Mouse (Mus musculus): Measurements from ENCODE around the gene Ctnnd1. TPM values are rescaled to one million over a fixed set of nuclear protein-coding genes. Genes with fewer than 3 reads are reported as not detected.
A peak's percentile ranks its signal among the peaks of the same experiment; 100 is the strongest.

The Ctnnd1 gene
- polyA plus RNA-seq, 1 experiment from 2014 or later: 52.7 TPM

DNA sequence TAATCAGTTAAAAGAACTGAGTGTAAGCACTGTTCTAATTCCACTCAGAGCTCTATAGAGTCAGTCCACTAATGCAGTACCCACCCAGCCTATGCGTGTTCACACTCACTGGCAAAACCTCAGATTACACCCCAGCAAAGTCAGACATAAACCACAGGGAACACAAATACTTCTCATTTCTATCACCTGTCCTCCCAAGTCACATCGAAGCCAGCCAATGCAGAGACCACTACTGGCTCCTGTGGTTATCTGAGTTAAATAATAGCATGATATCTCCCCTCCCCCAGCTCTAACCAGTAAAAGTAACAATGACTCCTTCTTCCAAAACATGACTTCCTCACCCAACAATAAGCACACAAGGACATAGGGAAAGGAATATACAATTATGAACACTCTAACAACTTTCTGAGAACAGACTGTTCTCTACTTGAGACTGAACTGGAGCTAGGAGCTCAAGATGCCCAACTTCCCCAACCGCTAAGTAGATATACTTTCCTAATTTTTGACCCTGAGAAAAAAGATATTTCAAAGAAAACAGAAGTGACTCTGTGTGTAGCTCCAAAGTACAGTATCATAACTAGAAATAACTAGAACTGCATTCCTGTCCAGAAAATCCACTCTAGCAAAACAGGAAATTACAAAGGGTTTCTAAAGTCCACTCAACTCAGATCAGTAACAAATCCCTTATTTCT lies 27.0 kb downstream of the Ctnnd1 start:
- WGBS: 91% methylated on average over 3 of the region's 3 CpGs
- Histone ChIP-seq H3K4me3 (no peak overlapping the region), H3K27me3 (no peaks in the 10 kb centered on the region), H3K9me3 (no peaks in the 10 kb centered on the region), H3K36me3 (peaks cover 36% of the 10 kb centered on the region), H3K4me2 (no peak overlapping the region), H3K4me1 (0 out of 2 replicates have a peak, but pooled peaks cover 5% of the 10 kb centered on the region), H3K27ac (no peak overlapping the region), H3K9ac (no peak overlapping the region)
- no peak for ATAC-seq (ENCODE audit: insufficient number of reproducible peaks, low FRiP score, low TSS enrichment, low read depth)

DNA sequence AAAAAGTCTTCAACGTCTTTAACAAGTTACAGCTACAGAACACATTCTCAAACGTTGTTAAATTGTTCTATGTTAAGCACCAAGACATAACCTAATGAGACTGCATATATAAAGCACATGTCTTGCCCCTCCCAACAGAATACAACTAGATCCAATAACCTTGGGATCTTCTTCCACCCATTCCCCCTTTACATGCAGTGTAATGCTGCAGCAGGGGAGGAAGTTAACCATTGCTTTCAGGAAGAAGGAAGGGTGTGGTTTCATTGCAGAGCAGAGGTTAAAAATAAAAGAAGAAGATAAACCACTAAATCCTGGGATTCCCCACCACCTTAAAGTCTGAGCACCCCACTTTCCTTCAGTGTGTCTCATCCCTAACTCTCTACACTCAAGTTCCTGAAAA lies 27.9 kb downstream of the Ctnnd1 start:
- 72% methylated on average over 2 of the region's 2 CpGs for WGBS
- H3K9me3 ChIP-seq: no peaks in the 10 kb centered on the region
- no peaks in the 10 kb centered on the region for H3K27me3 ChIP-seq
- no peak overlapping the region for H3K4me2 ChIP-seq
- H3K36me3 ChIP-seq: peaks cover 37% of the 10 kb centered on the region
- no peak overlapping the region for H3K9ac ChIP-seq
- no peak overlapping the region for H3K4me3 ChIP-seq
- no peak overlapping the region for H3K27ac ChIP-seq
- H3K4me1 ChIP-seq: 0 out of 2 replicates have a peak, but pooled peaks cover 5% of the 10 kb centered on the region
- ATAC-seq (ENCODE audit: insufficient number of reproducible peaks, low FRiP score, low TSS enrichment, low read depth): no peak

DNA sequence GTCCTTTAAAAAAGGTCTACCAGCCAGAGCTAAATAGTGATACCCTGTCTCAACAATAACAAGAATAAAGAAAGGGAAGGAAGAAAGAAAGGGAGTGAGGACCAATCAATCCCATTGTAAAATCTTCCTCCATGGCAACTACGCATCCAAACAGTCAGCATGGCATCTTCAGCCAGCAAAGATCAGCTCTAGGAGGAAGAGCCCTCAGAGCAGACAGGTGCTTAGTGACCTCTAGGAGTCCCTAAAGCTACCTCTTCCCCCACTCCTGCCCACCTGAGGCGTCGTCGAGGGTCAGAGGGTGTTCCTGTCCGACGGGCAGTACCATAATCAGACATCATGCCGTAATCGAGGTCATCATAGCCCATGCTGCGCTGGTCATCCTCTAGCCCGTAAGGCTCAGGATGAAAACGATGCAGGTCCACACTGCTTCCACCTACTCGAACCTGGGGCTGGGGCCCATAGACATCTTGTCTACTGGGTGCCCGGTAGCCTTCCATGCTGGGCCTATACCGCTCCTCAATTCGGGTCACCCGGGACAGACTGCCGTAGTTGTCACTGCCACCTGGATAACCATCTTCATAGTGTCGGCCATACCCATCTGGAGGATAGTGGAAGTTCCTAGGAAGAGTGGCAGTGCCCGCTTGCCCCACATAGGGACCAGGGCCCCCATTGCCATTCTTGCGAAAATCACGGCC lies 30.8 kb downstream of the Ctnnd1 start:
- no peaks in the 10 kb centered on the region for H3K27me3 ChIP-seq
- H3K4me3 ChIP-seq: no peak overlapping the region
- H3K36me3 ChIP-seq: peaks cover 63% of the 10 kb centered on the region
- no peak overlapping the region for H3K9ac ChIP-seq
- WGBS: 93% methylated on average over 21 of the region's 21 CpGs
- no peak overlapping the region for H3K4me2 ChIP-seq
- no peak overlapping the region for H3K27ac ChIP-seq
- H3K4me1 ChIP-seq: 0 out of 2 replicates have a peak, but pooled peaks cover 3% of the 10 kb centered on the region
- H3K9me3 ChIP-seq: no peaks in the 10 kb centered on the region
- no peak for ATAC-seq (ENCODE audit: insufficient number of reproducible peaks, low FRiP score, low TSS enrichment, low read depth)

DNA sequence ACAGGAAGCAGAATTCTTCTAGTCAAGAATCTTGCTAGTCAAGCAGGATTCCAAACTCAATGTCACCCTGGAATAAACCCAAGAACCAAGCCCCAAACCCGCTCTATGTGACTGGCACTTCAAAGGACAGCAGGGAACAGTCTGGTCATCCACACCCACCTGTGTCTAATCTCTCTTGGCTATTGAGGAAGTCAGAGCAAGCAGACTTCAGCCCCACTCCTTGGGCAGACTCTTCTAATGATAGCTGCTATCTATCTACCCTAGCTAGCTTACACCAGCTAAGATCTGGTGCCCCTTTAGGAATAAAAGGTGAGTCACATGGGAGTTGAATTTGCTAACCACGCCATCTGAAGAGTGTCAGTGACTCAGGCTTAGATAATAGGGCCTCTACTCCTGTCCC lies 31.7 kb downstream of the Ctnnd1 start:
- Histone ChIP-seq H3K4me1 (no peaks in the 10 kb centered on the region), H3K9me3 (no peaks in the 10 kb centered on the region), H3K27me3 (no peaks in the 10 kb centered on the region), H3K27ac (peak overlapping the region; percentile 47), H3K9ac (no peak overlapping the region), H3K36me3 (peaks cover 64% of the 10 kb centered on the region), H3K4me3 (no peak overlapping the region), H3K4me2 (no peak overlapping the region)
- no peak for ATAC-seq (ENCODE audit: insufficient number of reproducible peaks, low FRiP score, low TSS enrichment, low read depth)
- 81% methylated on average over 2 of the region's 2 CpGs for WGBS

DNA sequence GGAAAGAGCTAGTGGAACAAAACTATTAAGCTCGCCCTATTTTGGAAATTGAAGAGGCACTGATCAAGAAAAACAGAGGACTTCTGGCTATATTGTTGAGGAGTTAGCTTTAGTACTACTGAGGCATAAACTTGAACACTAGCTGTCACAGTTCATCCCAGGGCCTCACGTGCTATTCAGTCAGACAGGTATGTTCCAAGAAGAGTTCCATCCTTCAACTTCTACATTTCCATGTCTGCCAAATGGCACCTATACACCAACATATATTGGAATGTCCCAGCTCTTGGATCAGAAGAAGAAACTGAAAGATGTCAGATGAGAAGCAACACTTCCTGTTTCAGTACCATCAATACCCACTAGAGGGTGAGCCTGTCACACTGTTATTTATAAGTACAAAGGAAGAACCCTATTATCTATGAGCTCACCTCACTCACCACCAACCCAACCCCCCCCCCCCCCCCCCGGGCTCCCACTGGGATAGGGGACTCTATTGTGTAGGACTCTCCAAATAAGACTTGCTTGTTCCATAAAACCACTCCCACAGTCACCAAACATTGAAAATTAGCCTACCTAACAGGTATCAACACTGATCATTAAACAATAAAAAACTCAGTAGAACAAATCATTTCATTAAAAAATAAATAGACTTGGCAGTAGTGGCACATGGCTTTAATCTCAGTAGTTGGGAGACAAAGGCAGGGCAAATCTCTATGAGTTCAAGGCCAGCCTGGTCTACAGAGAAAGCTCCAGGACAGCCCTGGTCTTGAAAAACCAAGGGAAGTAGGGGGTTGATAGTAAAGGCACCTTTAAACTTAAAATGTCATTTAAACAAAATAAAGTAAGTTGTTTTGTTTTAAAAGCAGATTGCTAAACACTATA lies 32.7 kb downstream of the Ctnnd1 start:
- Histone ChIP-seq H3K36me3 (peaks cover 74% of the 10 kb centered on the region), H3K9me3 (no peaks in the 10 kb centered on the region), H3K9ac (no peak overlapping the region), H3K27ac (no peak overlapping the region), H3K4me2 (no peak overlapping the region), H3K4me1 (no peaks in the 10 kb centered on the region), H3K4me3 (no peak overlapping the region), H3K27me3 (no peaks in the 10 kb centered on the region)
- ATAC-seq (ENCODE audit: insufficient number of reproducible peaks, low FRiP score, low TSS enrichment, low read depth): no peak
- 82% methylated on average over 3 of the region's 3 CpGs for WGBS

DNA sequence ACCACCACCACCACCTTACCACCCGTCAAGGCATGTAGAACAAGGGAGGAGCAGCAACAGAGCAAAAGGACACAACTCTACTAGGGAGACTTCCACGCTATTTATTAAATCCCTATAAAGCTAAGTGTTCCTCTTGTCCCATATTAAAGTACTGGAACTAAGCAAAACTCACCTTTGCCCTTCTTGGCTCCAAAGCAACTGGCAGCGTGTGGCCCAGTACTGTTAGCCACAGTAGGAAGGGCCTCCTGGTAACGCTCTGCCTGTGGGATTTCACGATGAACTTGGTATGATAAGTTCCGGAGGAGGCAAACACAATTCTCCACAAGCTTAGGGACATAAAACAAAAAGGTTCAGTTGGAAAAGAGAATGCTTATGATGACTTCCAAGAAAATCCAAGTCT lies 37.8 kb downstream of the Ctnnd1 start:
- H3K4me2 ChIP-seq: no peak overlapping the region

DNA sequence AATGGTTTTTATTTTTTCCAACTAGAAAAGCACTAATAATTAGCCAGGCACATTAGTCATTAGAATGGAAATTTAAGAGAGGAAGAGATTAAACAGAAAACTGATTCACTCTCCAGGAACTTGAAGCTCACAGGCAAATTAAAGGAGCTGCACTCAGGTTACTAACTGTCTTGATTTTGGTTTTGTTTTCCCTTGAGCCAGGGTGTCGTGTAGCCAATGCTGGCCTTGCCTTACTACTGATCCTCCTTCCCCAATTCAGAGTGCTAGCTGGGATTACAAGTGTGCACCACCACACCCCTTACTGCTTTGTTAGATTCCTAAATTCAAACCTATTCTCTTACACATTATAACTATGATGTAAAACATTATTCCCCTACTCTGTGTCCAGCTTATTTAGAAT lies 42.7 kb downstream of the Ctnnd1 start:
- 91% methylated on average over 1 of the region's 1 CpGs for WGBS
- H3K36me3 ChIP-seq: peaks cover 86% of the 10 kb centered on the region
- ATAC-seq (ENCODE audit: insufficient number of reproducible peaks, low FRiP score, low TSS enrichment, low read depth): no peak

More for the DNA sequence above, 37.8 kb downstream of the Ctnnd1 start:
- no peaks in the 10 kb centered on the region for H3K27me3 ChIP-seq
- no peak overlapping the region for H3K9ac ChIP-seq
- no peak overlapping the region for H3K4me3 ChIP-seq
- no peak for ATAC-seq (ENCODE audit: insufficient number of reproducible peaks, low FRiP score, low TSS enrichment, low read depth)
- 96% methylated on average over 6 of the region's 6 CpGs for WGBS
- no peaks in the 10 kb centered on the region for H3K4me1 ChIP-seq
- no peak overlapping the region for H3K27ac ChIP-seq
- peaks cover 88% of the 10 kb centered on the region for H3K36me3 ChIP-seq
- no peaks in the 10 kb centered on the region for H3K9me3 ChIP-seq

DNA sequence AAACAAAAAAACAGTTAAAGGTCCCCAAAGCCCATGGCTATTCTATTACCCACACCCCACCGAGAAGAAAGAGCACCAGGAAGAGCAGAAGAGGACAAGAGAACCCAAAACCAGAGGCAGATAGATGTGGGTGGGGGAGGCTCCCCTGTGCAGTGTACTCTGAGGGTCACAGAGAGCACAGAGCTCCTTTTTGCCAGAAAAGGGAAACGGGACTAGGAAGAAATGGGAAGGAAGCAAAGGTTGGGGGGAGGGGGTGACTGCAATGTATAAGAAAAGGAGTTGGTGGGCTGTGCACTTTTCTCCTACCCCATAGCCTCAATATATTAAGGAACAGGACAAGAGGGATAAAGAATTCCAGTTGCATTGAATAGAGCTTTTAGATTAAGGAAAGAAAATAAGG lies 49.6 kb downstream of the Ctnnd1 start:
- no peak overlapping the region for H3K9ac ChIP-seq
- H3K4me2 ChIP-seq: no peak overlapping the region
- H3K4me1 ChIP-seq: no peaks in the 10 kb centered on the region
- no peaks in the 10 kb centered on the region for H3K9me3 ChIP-seq
- H3K27me3 ChIP-seq: no peaks in the 10 kb centered on the region
- H3K4me3 ChIP-seq: no peak overlapping the region
- peaks cover 76% of the 10 kb centered on the region for H3K36me3 ChIP-seq
- WGBS: 65% methylated on average over 2 of the region's 2 CpGs
- ATAC-seq (ENCODE audit: insufficient number of reproducible peaks, low FRiP score, low TSS enrichment, low read depth): no peak
- no peak overlapping the region for H3K27ac ChIP-seq

More for the DNA sequence above, 42.7 kb downstream of the Ctnnd1 start:
- Histone ChIP-seq H3K27ac (no peak overlapping the region), H3K4me3 (no peak overlapping the region), H3K9ac (no peak overlapping the region), H3K9me3 (no peaks in the 10 kb centered on the region), H3K4me2 (no peak overlapping the region), H3K4me1 (no peaks in the 10 kb centered on the region), H3K27me3 (no peaks in the 10 kb centered on the region)

DNA sequence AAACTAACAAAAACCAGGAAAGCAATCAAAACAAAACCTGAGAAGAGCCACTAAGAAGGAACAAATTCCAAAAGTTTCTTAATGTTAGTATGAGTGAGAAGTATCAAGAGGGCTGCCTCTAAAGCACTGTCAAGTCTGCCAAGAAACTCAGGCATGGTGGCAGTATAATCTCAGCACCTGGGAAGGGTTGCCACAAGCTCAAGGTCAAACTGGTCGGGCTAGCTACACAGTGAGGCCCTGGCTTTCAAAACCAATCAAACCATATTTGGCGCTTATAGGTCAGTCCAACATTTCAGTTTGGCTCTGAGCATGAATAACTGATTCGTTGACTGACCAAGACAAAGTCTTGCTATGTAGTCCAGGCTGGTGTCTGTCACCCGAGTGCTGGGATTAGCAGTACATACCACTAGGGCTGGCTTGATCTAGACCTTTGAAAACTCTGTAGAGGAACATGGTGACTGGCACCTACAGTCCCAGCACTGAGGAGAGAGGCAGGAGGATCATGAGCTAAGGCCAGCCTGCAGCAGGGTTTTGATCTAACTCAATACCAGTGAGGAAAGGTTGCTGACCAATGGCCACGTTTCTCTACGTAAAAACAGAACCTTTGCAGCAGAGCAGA lies 51.2 kb downstream of the Ctnnd1 start:
- ATAC-seq (ENCODE audit: insufficient number of reproducible peaks, low FRiP score, low TSS enrichment, low read depth): no peak
- H3K4me1 ChIP-seq: no peaks in the 10 kb centered on the region
- no peak overlapping the region for H3K4me3 ChIP-seq
- WGBS: 92% methylated on average over 6 of the region's 6 CpGs
- H3K4me2 ChIP-seq: no peak overlapping the region
- no peaks in the 10 kb centered on the region for H3K27me3 ChIP-seq
- peaks cover 64% of the 10 kb centered on the region for H3K36me3 ChIP-seq
- no peak overlapping the region for H3K27ac ChIP-seq
- H3K9ac ChIP-seq: no peak overlapping the region
- no peaks in the 10 kb centered on the region for H3K9me3 ChIP-seq

DNA sequence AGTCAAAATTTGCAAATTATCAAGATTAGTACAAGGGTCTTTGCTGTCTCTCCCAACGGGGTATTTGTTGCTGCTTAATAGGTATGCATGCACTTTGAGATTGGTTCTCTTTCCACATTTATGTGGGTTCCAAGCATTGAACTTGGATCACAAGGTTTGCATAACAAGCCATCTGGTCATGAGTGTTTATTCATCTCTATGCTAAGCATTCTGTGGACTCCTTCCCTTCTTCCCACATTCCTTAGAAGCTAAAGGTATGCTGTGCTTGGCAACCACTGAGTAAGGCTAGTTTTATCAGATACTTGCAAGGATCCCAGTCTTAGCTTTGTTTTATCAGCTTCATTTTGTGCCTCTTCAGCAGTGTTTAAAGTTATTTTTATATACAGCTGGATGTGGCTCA lies 53.4 kb downstream of the Ctnnd1 start:
- Histone ChIP-seq H3K36me3 (peaks cover 54% of the 10 kb centered on the region), H3K4me3 (no peak overlapping the region), H3K27me3 (no peaks in the 10 kb centered on the region), H3K27ac (no peak overlapping the region), H3K9ac (no peak overlapping the region), H3K4me1 (no peaks in the 10 kb centered on the region), H3K9me3 (no peaks in the 10 kb centered on the region), H3K4me2 (no peak overlapping the region)
- ATAC-seq (ENCODE audit: insufficient number of reproducible peaks, low FRiP score, low TSS enrichment, low read depth): no peak
- WGBS: 71% methylated on average over 1 of the region's 1 CpGs

DNA sequence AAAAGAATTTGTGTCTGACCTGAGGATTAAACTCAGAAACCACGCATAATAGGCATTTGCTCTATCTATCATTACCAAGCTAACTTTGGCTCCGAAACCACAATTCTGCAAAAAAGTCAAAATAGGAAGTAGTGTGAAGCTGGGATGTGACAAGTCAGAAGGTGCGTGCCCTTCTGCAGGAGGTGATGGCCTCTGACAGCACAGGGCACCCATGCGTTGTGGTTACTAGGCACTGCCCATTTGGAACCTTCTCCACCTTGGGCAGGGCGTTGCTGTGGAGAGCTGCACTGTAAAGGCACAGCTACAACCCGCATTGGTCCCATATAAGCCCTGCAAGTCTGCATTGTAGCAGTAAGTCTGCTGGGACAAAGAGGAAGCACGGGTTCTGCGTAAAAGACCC lies 57.8 kb downstream of the Ctnnd1 start:
- H3K27me3 ChIP-seq: no peaks in the 10 kb centered on the region
- no peak overlapping the region for H3K27ac ChIP-seq
- no peak overlapping the region for H3K4me2 ChIP-seq
- ATAC-seq (ENCODE audit: insufficient number of reproducible peaks, low FRiP score, low TSS enrichment, low read depth): no peak
- H3K36me3 ChIP-seq: peaks cover 31% of the 10 kb centered on the region
- no peaks in the 10 kb centered on the region for H3K9me3 ChIP-seq
- WGBS: 91% methylated on average over 8 of the region's 8 CpGs
- no peak overlapping the region for H3K9ac ChIP-seq
- H3K4me3 ChIP-seq: no peak overlapping the region
- H3K4me1 ChIP-seq: no peaks in the 10 kb centered on the region

Measured in limb, embryonic 15.5 days (tissue).